Mouse (Mus musculus): ENCODE data around the gene H2al1i.

GRCm38 (mm10) chrX:11361261-11361660, 36.8 kb downstream of the H2al1i start:
- TF ChIP-seq POLR2A (IDR thresholded peaks at IDR 0.05; ENCODE audit: low read depth, low read length) (no peak), CTCF (IDR thresholded peaks at IDR 0.05; ENCODE audit: extremely low read depth, insufficient read depth, insufficient read length, insufficient replicate concordance) (no peak)
